Mouse (Mus musculus) megakaryocyte, embryonic 14.5 days (primary cell): Measurements from ENCODE around the gene Cops9.

Experiments
- FLI1 ChIP-seq: IDR thresholded peaks from 2 replicates; pipeline ENCODE4 v1.6.1; 2012; ENCODE audit warnings: low read length, inconsistent platforms, mixed read lengths
- GATA1 ChIP-seq: IDR thresholded peaks from 3 replicates; pipeline ENCODE4 v1.6.1; 2012; ENCODE audit warnings: mixed read lengths, low read length, inconsistent platforms, borderline replicate concordance

GRCm38 (mm10) chr1:92632196-92632595, 9.6 kb downstream of the Cops9 start:
- no peak for TF ChIP-seq GATA1
- TF ChIP-seq FLI1: no peak
